Mouse (Mus musculus): Measurements from ENCODE around the gene Polr2f. TPM values are rescaled to one million over a fixed set of nuclear protein-coding genes. Genes with fewer than 3 reads are reported as not detected.

Gene Polr2f
- polyA plus RNA-seq, 1 experiment from 2014 or later: 261 TPM

- Histone ChIP-seq H3K27me3 (replicated peaks; ENCODE audit: insufficient read depth, low read length) (no peaks in the 10 kb centered on the region), H3K9ac (replicated peaks; ENCODE audit: low read depth) (no peak overlapping the region), H3K27ac (ENCODE audit: low read length) (no peak overlapping the region), H3K4me3 (ENCODE audit: low read depth, low read length) (no peak overlapping the region), H3K9me3 (ENCODE audit: low read length) (no peaks in the 10 kb centered on the region), H3K4me1 (ENCODE audit: insufficient read depth, low read depth, low read length) (no peaks in the 10 kb centered on the region), H3K36me3 (ENCODE audit: insufficient read depth, low read length) (no peaks in the 10 kb centered on the region), H3K4me2 (replicated peaks; ENCODE audit: low read depth, low read length) (no peak overlapping the region)
- ATAC-seq (no peak), DNase-seq (ENCODE audit: low spot score) (no peak)
- WGBS: 80% methylated on average over 2 of the region's 2 CpGs
- TF ChIP-seq EP300 (IDR thresholded peaks at IDR 0.05) (no peak), CTCF (IDR thresholded peaks at IDR 0.05) (no peak)
Measured at GRCm38 (mm10) chr15:79194946-79195345, 54.1 kb downstream of the Polr2f start.

- ATAC-seq: no peak
- Histone ChIP-seq H3K4me1 (ENCODE audit: insufficient read depth, low read depth, low read length) (no peaks in the 10 kb centered on the region), H3K4me3 (ENCODE audit: low read depth, low read length) (no peak overlapping the region), H3K4me2 (replicated peaks; ENCODE audit: low read depth, low read length) (no peak overlapping the region), H3K27ac (ENCODE audit: low read length) (no peak overlapping the region), H3K36me3 (ENCODE audit: insufficient read depth, low read length) (no peaks in the 10 kb centered on the region), H3K9ac (replicated peaks; ENCODE audit: low read depth) (no peak overlapping the region), H3K27me3 (replicated peaks; ENCODE audit: insufficient read depth, low read length) (no peaks in the 10 kb centered on the region), H3K9me3 (ENCODE audit: low read length) (no peaks in the 10 kb centered on the region)
- TF ChIP-seq EP300 (IDR thresholded peaks at IDR 0.05): no peak
- TF ChIP-seq CTCF (IDR thresholded peaks at IDR 0.05): no peak
- no peak for DNase-seq (ENCODE audit: low spot score)
- 70% methylated on average over 8 of the region's 8 CpGs for WGBS
Measured at GRCm38 (mm10) chr15:79195492-79195891, 54.7 kb downstream of the Polr2f start.

GRCm38 (mm10) chr15:79199390-79199976 lies 58.7 kb downstream of the Polr2f start:
- Histone ChIP-seq H3K9me3 (ENCODE audit: low read length) (no peaks in the 10 kb centered on the region), H3K36me3 (ENCODE audit: insufficient read depth, low read length) (no peaks in the 10 kb centered on the region), H3K9ac (replicated peaks; ENCODE audit: low read depth) (no peak overlapping the region), H3K27me3 (replicated peaks; ENCODE audit: insufficient read depth, low read length) (no peaks in the 10 kb centered on the region), H3K4me1 (ENCODE audit: insufficient read depth, low read depth, low read length) (no peaks in the 10 kb centered on the region), H3K4me2 (replicated peaks; ENCODE audit: low read depth, low read length) (no peak overlapping the region), H3K4me3 (ENCODE audit: low read depth, low read length) (no peak overlapping the region), H3K27ac (ENCODE audit: low read length) (no peak overlapping the region)
- TF ChIP-seq EP300 (IDR thresholded peaks at IDR 0.05) (no peak), CTCF (IDR thresholded peaks at IDR 0.05) (no peak)
- no peak for DNase-seq (ENCODE audit: low spot score)
- ATAC-seq: no peak
- 92% methylated on average over 12 of the region's 12 CpGs for WGBS

Other genes with a start within 250 kb of the Polr2f start
- 0.10 and 0.42 TPM in 2 replicates for gene Gm49510, start 241.3 kb upstream of the Polr2f start, polyA plus RNA-seq (2015; fragmentation: Nextera tagmentation; extraction: Ambion mirVana)
- gene Sh3bp1, start 241.2 kb upstream of the Polr2f start, polyA plus RNA-seq (2015; fragmentation: Nextera tagmentation; extraction: Ambion mirVana): 12.7 and 12.8 TPM in 2 replicates
- 1.8 and 1.9 TPM in 2 replicates for gene Pdxp, start 227.1 kb upstream of the Polr2f start, polyA plus RNA-seq (2015; fragmentation: Nextera tagmentation; extraction: Ambion mirVana)
- 655 and 726 TPM in 2 replicates for gene Lgals1, start 214.3 kb upstream of the Polr2f start, polyA plus RNA-seq (2015; fragmentation: Nextera tagmentation; extraction: Ambion mirVana)
- 26.8 and 28.9 TPM in 2 replicates for gene Nol12, start 206.1 kb upstream of the Polr2f start, polyA plus RNA-seq (2015; fragmentation: Nextera tagmentation; extraction: Ambion mirVana)
- 22.5 and 23.9 TPM in 2 replicates for gene Triobp, start 193.3 kb upstream of the Polr2f start, polyA plus RNA-seq (2015; fragmentation: Nextera tagmentation; extraction: Ambion mirVana)
- 263 and 311 TPM in 2 replicates for gene H1f0, start 112.6 kb upstream of the Polr2f start, polyA plus RNA-seq (2015; fragmentation: Nextera tagmentation; extraction: Ambion mirVana)
- 0.12 and 0.14 TPM in 2 replicates for gene Galr3, start 99.1 kb upstream of the Polr2f start, polyA plus RNA-seq (2015; fragmentation: Nextera tagmentation; extraction: Ambion mirVana)
- gene Ankrd54, start 78.1 kb upstream of the Polr2f start, polyA plus RNA-seq (2015; fragmentation: Nextera tagmentation; extraction: Ambion mirVana): 45.4 and 48.4 TPM in 2 replicates
- gene Eif3l, start 65.8 kb upstream of the Polr2f start, polyA plus RNA-seq (2015; fragmentation: Nextera tagmentation; extraction: Ambion mirVana): 99.3 and 101 TPM in 2 replicates
- gene Micall1, start 32.1 kb upstream of the Polr2f start, polyA plus RNA-seq (2015; fragmentation: Nextera tagmentation; extraction: Ambion mirVana): 8.4 and 9.1 TPM in 2 replicates
- 29.8 and 30.4 TPM in 2 replicates for gene 1700088E04Rik, start 244 bp downstream of the Polr2f start, polyA plus RNA-seq (2015; fragmentation: Nextera tagmentation; extraction: Ambion mirVana)
- 0.11 and 0.31 TPM in 2 replicates for gene Sox10, start 24.2 kb downstream of the Polr2f start, polyA plus RNA-seq (2015; fragmentation: Nextera tagmentation; extraction: Ambion mirVana)
- gene Pick1, start 88.2 kb downstream of the Polr2f start, polyA plus RNA-seq (2015; fragmentation: Nextera tagmentation; extraction: Ambion mirVana): 22.0 and 22.2 TPM in 2 replicates
- 0.16 and 0.31 TPM in 2 replicates for gene Gm49486, start 88.4 kb downstream of the Polr2f start, polyA plus RNA-seq (2015; fragmentation: Nextera tagmentation; extraction: Ambion mirVana)
- gene Slc16a8, start 113.8 kb downstream of the Polr2f start, polyA plus RNA-seq (2015; fragmentation: Nextera tagmentation; extraction: Ambion mirVana): 0.07 and 0.13 TPM in 2 replicates
- gene Baiap2l2, start 144.5 kb downstream of the Polr2f start, polyA plus RNA-seq (2015; fragmentation: Nextera tagmentation; extraction: Ambion mirVana): 1.4 and 2.7 TPM in 2 replicates
- gene Pla2g6, start 187.4 kb downstream of the Polr2f start, polyA plus RNA-seq (2015; fragmentation: Nextera tagmentation; extraction: Ambion mirVana): 11.8 and 13.7 TPM in 2 replicates
- 10.6 and 10.8 TPM in 2 replicates for gene Maff, start 205.6 kb downstream of the Polr2f start, polyA plus RNA-seq (2015; fragmentation: Nextera tagmentation; extraction: Ambion mirVana)

All from lung, postnatal 0 days (tissue).